Mouse (Mus musculus) liver, adult 2 months (tissue): Measurements from ENCODE around the gene Pla2g2c.

Experiments used
- CTCF ChIP-seq: fragments of 200-500 bp; IDR thresholded peaks from 2 replicates; pipeline ENCODE4 v1.5.1; 2011; ENCODE audit warnings: low read depth, low read length, control low read depth
- POLR2A ChIP-seq: fragments of 200-500 bp; IDR thresholded peaks from 2 replicates; pipeline ENCODE4 v1.6.1; 2011; ENCODE audit warnings: low read length, control low read depth; ENCODE audit not compliant: insufficient read depth; ENCODE audit errors: extremely low read depth

GRCm38 (mm10) chr4:138748369-138749072 is 23.9 kb downstream of the Pla2g2c start:
- TF ChIP-seq CTCF (peak; percentile 56), POLR2A (no peak)
